Mouse (Mus musculus) testis, adult 2 months (tissue): ENCODE measurements around the gene Stk10.

Source experiments
- CTCF ChIP-seq: fragments of 200-500 bp; IDR thresholded peaks from 2 replicates; pipeline ENCODE4 v1.5.1; 2012; ENCODE audit warnings: low read depth, mild to moderate bottlenecking, inconsistent platforms, low read length, moderate library complexity; ENCODE audit not compliant: control insufficient read depth, insufficient read depth, insufficient replicate concordance
- POLR2A ChIP-seq: fragments of 200-500 bp; IDR thresholded peaks from 2 replicates; pipeline ENCODE4 v1.6.1; 2012; ENCODE audit warnings: low read depth, mild to moderate bottlenecking, inconsistent platforms, low read length, moderate library complexity; ENCODE audit not compliant: control insufficient read depth

DNA sequence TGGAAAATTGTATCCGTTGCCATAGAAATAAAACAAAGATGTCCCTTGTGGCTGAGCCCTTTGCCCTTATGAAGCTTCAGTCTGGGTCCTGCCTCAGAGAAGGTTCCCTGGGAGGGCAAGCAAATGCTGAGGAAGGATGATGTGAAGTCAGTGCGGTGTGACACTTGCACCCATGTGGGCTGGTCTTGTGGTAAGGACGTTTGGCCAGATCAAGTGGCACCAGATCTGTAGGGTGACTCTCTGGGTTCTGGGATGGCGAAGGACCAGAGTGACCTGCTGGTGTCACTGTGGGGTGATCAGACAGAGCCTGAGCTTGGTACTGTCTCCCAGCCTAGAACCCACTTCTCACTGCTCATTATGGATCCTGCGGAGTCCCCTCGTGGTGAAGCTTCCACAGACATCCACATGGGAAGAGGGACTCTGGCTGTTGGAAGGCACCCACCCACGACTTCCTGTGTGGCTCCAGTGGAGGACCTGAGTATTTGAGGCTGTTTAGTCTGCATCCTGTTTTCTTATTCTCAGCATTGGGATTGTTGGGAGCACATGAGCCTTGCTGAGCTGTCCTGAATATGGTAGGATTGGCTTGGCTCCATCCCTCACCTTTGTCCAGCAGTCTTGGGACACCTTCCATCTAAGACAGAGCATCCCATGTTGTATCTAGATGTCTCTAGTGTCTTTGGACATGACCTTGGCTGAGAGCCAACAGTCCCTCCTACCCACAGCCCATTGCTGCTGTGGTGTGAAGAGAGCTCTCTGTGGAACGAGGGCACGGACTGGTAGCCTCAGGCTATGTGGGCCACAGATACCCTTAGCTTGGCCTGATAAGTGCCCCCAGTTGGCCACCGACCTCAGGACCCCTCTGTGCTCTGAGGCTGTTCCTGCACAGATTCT, 28.6 kb downstream of the Stk10 start:
- TF ChIP-seq POLR2A (no peak), CTCF (no peak)
